Mouse (Mus musculus) forebrain, embryonic 10.5 days (tissue): ENCODE measurements around the gene Sema4d. TPM values are rescaled to one million over a fixed set of nuclear protein-coding genes. Genes with fewer than 3 reads are reported as not detected.

Experiments
- DNase-seq: peaks from one replicate; pipeline ENCODE4 v3.0.0-alpha.2; 2017; ENCODE audit warnings: low spot score; ENCODE audit errors: extremely low spot score
- H3K27ac ChIP-seq: fragments of 300-500 bp; sonication (generic); 2 replicates; pipeline ENCODE4 v1.5.1; 2016; ENCODE audit warnings: mild to moderate bottlenecking
- H3K27me3 ChIP-seq: fragments of 300-500 bp; sonication (generic); 2 replicates; pipeline ENCODE4 v1.6.1; 2016; ENCODE audit warnings: mild to moderate bottlenecking; ENCODE audit not compliant: poor library complexity, severe bottlenecking
- H3K36me3 ChIP-seq: fragments of 300-500 bp; sonication (generic); replicated peaks from 2 replicates; pipeline ENCODE4 v1.6.1; 2016; ENCODE audit warnings: mild to moderate bottlenecking, moderate library complexity
- H3K4me1 ChIP-seq: fragments of 300-500 bp; sonication (generic); 2 replicates; pipeline ENCODE4 v1.6.1; 2016
- H3K4me3 ChIP-seq: fragments of 300-500 bp; sonication (generic); 2 replicates; pipeline ENCODE4 v1.5.1; 2016; ENCODE audit warnings: mild to moderate bottlenecking, moderate library complexity
- H3K9me3 ChIP-seq: fragments of 300-500 bp; sonication (generic); 2 replicates; pipeline ENCODE4 v1.6.1; 2016; ENCODE audit warnings: mild to moderate bottlenecking, moderate library complexity
- WGBS: fragments of 180-500 bp; shearing (Covaris S2); methylation state at CpG from one replicate; pipeline ENCODE4 v1.1.7; 2016; 5-methylcytosine and 5-hydroxymethylcytosine counted together
- polyA plus RNA-seq: library from polyadenylated mRNA; unstranded; fragments of >200 nt; fragmentation: Nextera tagmentation; extraction: Ambion mirVana; gene quantifications from 2 replicates; pipeline ENCODE4 v1.2.1, GENCODE M21; 2016

Gene Sema4d
- polyA plus RNA-seq, 1 experiment from 2014 or later = 8.4 TPM

DNA sequence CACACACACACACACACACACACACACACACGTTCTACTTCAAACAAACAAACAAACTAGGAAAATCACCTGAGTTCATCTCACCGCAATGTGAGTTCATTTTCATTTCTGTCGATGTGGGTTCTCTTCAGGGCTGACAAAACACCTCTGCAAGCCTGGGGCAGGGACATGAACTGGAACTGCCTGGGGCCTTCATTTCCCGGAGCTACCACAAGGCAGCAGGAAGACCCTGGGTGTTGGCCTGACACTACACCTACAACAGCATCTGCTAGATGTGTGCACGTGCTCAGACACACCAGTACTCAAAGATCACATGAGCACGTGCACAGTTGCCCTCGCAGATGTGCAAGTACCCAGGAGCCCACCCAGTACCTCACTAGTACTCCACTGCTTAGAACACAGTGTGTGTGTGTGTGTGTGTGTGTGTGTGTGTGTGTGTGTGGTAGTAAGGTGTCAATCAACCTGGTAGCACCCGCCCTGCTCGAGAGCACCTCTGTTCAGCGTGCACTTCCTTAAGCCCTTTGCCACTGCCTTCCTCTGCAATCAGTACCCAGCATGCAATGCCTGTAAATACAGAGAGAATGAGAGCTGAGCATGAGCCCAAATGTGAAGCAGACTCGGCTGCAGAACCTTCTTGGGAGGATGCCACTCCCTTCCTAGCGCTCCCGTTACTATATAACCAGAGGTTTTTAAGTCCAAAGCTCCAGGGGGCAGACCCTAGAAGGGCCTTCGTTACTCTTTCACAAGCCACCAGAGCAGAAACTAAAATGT, 25.4 kb downstream of the Sema4d start:
- Histone ChIP-seq H3K4me1 (peaks cover 5% of the 10 kb centered on the region; the same call in 1 of the 2 replicates), H3K27ac (no peak overlapping the region), H3K36me3 (no peaks in the 10 kb centered on the region), H3K27me3 (no peaks in the 10 kb centered on the region), H3K4me3 (no peak overlapping the region), H3K9me3 (no peaks in the 10 kb centered on the region)
- WGBS = 83% methylated on average over 14 of the region's 14 CpGs
- no peak for DNase-seq

DNA sequence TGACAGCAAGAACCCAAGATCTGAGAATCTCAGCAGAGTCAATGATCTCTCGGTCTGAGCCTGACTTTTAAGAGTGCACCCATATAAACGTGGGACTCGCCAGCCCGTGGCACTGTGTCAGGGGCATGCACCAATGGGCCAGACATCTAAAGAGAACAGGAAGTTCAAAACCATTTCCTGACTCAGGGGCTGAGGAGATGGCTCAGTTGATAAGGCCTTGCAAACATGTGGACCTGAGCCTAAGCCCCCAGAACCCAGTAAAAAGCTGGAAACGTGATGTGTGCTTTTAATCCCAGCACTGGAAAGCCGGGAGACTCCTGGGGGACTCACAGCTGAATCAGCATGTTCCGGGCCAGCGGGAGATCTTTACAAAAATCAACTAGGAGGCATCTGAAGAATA, 26.0 kb downstream of the Sema4d start:
- no peak overlapping the region for H3K4me3 ChIP-seq
- no peak overlapping the region for H3K27ac ChIP-seq
- WGBS = 86% methylated on average over 8 of the region's 8 CpGs
- no peaks in the 10 kb centered on the region for H3K9me3 ChIP-seq
- H3K36me3 ChIP-seq = no peaks in the 10 kb centered on the region
- peaks cover 11% of the 10 kb centered on the region for H3K4me1 ChIP-seq
- no peaks in the 10 kb centered on the region for H3K27me3 ChIP-seq
- DNase-seq = no peak

GRCm38 (mm10) chr13:51766756-51767155, 26.8 kb downstream of the Sema4d start:
- Histone ChIP-seq H3K9me3 (no peaks in the 10 kb centered on the region), H3K4me1 (peaks cover 18% of the 10 kb centered on the region), H3K4me3 (no peak overlapping the region), H3K27me3 (no peaks in the 10 kb centered on the region), H3K27ac (no peak overlapping the region), H3K36me3 (no peaks in the 10 kb centered on the region)
- WGBS = 94% methylated on average over 4 of the region's 4 CpGs
- no peak for DNase-seq

- WGBS = 81% methylated on average over 5 of the region's 5 CpGs
- no peaks in the 10 kb centered on the region for H3K9me3 ChIP-seq
- no peak for DNase-seq
Observed at GRCm38 (mm10) chr13:51765369-51765768, 28.2 kb downstream of the Sema4d start.

GRCm38 (mm10) chr13:51763019-51763698, 30.4 kb downstream of the Sema4d start:
- Histone ChIP-seq H3K4me3 (no peak overlapping the region), H3K36me3 (no peaks in the 10 kb centered on the region), H3K27ac (0 out of 2 replicates have a peak overlapping the region, but pooled peaks have one; percentile 15), H3K9me3 (no peaks in the 10 kb centered on the region), H3K27me3 (no peaks in the 10 kb centered on the region), H3K4me1 (peaks cover 32% of the 10 kb centered on the region)
- no peak for DNase-seq
- 91% methylated on average over 12 of the region's 12 CpGs for WGBS

More at GRCm38 (mm10) chr13:51765369-51765768, 28.2 kb downstream of the Sema4d start:
- Histone ChIP-seq H3K27ac (no peak overlapping the region), H3K36me3 (no peaks in the 10 kb centered on the region), H3K4me1 (peaks cover 29% of the 10 kb centered on the region), H3K4me3 (no peak overlapping the region), H3K27me3 (no peaks in the 10 kb centered on the region)

DNA sequence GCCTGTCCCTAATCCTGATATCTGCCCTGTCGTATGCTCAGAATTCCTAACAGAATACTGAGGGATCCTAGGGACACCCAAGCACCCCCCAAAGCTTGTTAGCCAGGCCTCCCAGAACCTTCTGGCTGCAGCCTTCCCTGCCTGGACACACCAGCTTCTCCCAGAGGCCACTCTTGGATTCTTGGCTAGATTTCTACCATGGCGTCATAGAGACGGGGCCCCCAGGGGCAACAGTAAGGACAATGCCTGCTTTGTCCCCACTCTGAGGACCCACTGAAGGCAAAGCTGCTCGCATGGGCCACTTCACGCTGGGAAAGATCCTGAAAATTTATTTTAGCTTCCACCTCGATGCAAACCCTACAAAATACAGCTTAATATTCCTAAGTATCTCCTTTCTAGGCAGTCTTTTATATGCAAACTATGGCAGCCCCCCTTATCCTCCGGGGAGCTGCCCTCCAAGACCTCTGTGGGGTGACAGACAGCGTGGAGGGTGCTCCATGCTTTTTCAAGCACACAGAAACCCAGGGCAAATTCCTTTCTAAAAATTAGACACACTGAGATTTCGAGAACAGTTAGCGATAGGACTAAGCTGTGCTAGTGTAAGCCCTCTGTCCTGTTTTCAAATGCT, 32.2 kb downstream of the Sema4d start:
- peaks cover 49% of the 10 kb centered on the region for H3K4me1 ChIP-seq
- H3K36me3 ChIP-seq = no peaks in the 10 kb centered on the region
- DNase-seq = no peak
- H3K27me3 ChIP-seq = no peaks in the 10 kb centered on the region
- H3K4me3 ChIP-seq = 0 out of 2 replicates have a peak overlapping the region, but pooled peaks have one; percentile 8
- 50% methylated on average over 10 of the region's 10 CpGs for WGBS
- H3K9me3 ChIP-seq = no peaks in the 10 kb centered on the region
- H3K27ac ChIP-seq = peak overlapping the region; percentile 84

- DNase-seq = no peak
- Histone ChIP-seq H3K36me3 (no peaks in the 10 kb centered on the region), H3K27ac (no peak overlapping the region), H3K4me3 (no peak overlapping the region), H3K27me3 (no peaks in the 10 kb centered on the region), H3K9me3 (no peaks in the 10 kb centered on the region), H3K4me1 (peaks cover 64% of the 10 kb centered on the region)
- WGBS = 91% methylated on average over 6 of the region's 6 CpGs
Observed at GRCm38 (mm10) chr13:51759256-51759987, 34.1 kb downstream of the Sema4d start.

- Histone ChIP-seq H3K27ac (peak overlapping the region; percentile 40; the same call in 1 of the 2 replicates), H3K4me3 (no peak overlapping the region), H3K27me3 (no peaks in the 10 kb centered on the region), H3K9me3 (no peaks in the 10 kb centered on the region), H3K4me1 (peaks cover 74% of the 10 kb centered on the region), H3K36me3 (no peaks in the 10 kb centered on the region)
- DNase-seq = no peak
- WGBS = 84% methylated on average over 9 of the region's 9 CpGs
Observed at GRCm38 (mm10) chr13:51758428-51758827, 35.1 kb downstream of the Sema4d start.

DNA sequence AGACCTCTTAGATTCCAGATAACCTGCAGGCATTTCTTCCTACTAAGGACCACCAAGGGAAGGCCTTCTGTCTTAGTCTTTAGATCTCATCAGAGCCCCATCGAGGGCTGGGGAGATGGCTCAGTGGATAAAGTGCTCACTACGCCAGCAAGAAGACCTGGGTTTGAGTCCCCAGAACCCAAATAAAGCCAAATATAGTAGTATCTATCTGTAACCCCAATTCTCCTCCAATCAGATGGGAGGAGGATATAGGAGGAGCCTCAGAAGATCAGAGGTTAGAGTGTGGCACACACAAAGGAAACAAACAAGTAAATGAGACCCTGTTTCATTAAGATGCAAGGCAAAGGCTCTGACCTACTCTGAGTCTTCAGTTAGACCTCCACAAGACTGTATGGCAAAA, 36.4 kb downstream of the Sema4d start:
- WGBS = 82% methylated on average over 2 of the region's 2 CpGs
- H3K27me3 ChIP-seq = no peaks in the 10 kb centered on the region
- no peak overlapping the region for H3K4me3 ChIP-seq
- H3K4me1 ChIP-seq = peaks cover 78% of the 10 kb centered on the region
- H3K9me3 ChIP-seq = no peaks in the 10 kb centered on the region
- H3K27ac ChIP-seq = no peak overlapping the region
- no peaks in the 10 kb centered on the region for H3K36me3 ChIP-seq
- DNase-seq = no peak

DNA sequence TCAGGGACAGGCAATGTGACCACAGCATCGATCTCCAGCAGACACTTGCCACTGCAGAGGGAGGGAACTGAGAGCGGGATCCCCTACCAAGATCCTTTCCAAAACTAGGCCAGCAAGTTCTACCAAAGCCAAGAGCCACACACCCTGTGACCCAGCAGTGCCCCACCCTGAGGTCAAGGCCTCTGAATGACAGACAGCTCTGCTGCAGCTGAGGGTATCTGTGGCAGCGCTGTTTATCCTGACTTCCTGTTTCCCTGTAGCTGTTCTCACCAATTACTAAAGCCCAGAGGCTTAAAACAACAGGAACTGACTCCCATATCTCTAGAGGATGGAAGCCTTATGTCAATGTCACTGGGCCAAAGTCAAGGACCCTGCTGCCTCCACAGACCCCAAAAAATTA, 37.0 kb downstream of the Sema4d start:
- no peaks in the 10 kb centered on the region for H3K27me3 ChIP-seq
- no peak overlapping the region for H3K4me3 ChIP-seq
- H3K36me3 ChIP-seq = no peaks in the 10 kb centered on the region
- no peaks in the 10 kb centered on the region for H3K9me3 ChIP-seq
- peaks cover 74% of the 10 kb centered on the region for H3K4me1 ChIP-seq
- 63% methylated on average over 3 of the region's 3 CpGs for WGBS
- no peak overlapping the region for H3K27ac ChIP-seq
- no peak for DNase-seq

DNA sequence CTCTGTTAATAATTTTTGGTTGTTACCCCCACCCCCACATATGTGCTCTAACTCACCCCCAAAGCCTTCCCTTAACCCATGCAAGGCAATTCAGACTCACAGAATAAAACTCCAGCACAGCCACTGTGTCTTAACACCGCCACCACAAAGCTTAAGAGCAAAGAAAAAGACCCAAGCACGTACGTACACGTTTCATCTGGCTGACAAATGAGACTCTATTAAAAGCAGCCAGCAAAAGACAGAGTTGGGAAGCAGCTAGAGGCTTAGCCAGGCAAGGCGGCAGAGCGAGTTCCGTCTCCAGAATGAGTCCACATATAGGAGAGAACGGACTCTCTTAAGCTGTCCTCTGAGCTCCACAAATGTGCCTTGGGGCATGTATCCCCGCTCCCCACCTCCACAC, 37.5 kb downstream of the Sema4d start:
- peaks cover 68% of the 10 kb centered on the region for H3K4me1 ChIP-seq
- 80% methylated on average over 9 of the region's 9 CpGs for WGBS
- no peaks in the 10 kb centered on the region for H3K36me3 ChIP-seq

DNA sequence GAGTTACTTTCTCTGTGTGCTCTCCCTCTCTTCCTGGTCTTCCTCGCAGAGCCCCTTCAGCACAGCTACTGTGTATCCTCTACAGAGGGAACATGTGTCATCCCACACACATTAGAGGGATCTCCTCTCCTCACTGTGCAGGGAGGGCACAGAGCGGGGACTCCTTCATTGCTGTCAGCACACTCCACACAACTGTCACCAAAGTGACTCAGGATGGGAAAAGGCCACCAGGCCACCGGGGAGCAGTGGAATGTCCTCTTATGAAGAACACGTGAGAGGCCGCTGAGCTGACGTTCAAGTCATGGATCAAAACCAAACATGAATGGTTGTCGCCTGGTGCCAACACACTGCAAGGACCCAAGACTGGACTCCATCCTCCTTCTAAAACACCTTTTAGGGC, 38.0 kb downstream of the Sema4d start:
- Histone ChIP-seq H3K36me3 (no peaks in the 10 kb centered on the region), H3K9me3 (no peaks in the 10 kb centered on the region), H3K4me3 (no peak overlapping the region), H3K27ac (no peak overlapping the region), H3K4me1 (peaks cover 64% of the 10 kb centered on the region), H3K27me3 (no peaks in the 10 kb centered on the region)
- WGBS = 90% methylated on average over 7 of the region's 7 CpGs
- no peak for DNase-seq

More for the DNA sequence above, 37.5 kb downstream of the Sema4d start:
- DNase-seq = no peak
- H3K9me3 ChIP-seq = no peaks in the 10 kb centered on the region
- H3K27ac ChIP-seq = no peak overlapping the region
- no peaks in the 10 kb centered on the region for H3K27me3 ChIP-seq
- H3K4me3 ChIP-seq = no peak overlapping the region
